Mouse (Mus musculus) heart, postnatal 0 days (tissue): ENCODE results near the gene Lef1. TPM values are rescaled to one million over a fixed set of nuclear protein-coding genes. Genes with fewer than 3 reads are reported as not detected.
A peak's percentile ranks its signal among the peaks of the same experiment; 100 is the strongest.

Experiments
- ATAC-seq: fragments of 200-750 bp; cut with Nextera tagmentation; 2 replicates; pipeline ENCODE4 v1.8.0; 2017; ENCODE audit warnings: low read depth, moderate number of reproducible peaks, moderate library complexity; ENCODE audit not compliant: insufficient read depth
- DNase-seq: peaks from one replicate; pipeline ENCODE4 v3.0.0-alpha.2; 2016; ENCODE audit warnings: low spot score
- H3K27ac ChIP-seq: fragments of 300-500 bp; sonication (generic); 2 replicates; pipeline ENCODE4 v1.5.1; 2014; ENCODE audit warnings: low read depth, mild to moderate bottlenecking
- H3K27me3 ChIP-seq: fragments of 300-500 bp; sonication (generic); 2 replicates; pipeline ENCODE4 v1.6.1; 2014; ENCODE audit warnings: low read length, mixed read lengths; ENCODE audit not compliant: control insufficient read depth, insufficient read depth
- H3K36me3 ChIP-seq: fragments of 300-500 bp; sonication (generic); replicated peaks from 2 replicates; pipeline ENCODE4 v1.6.1; 2014; ENCODE audit warnings: low read length, mixed read lengths; ENCODE audit not compliant: control insufficient read depth, insufficient read depth
- H3K4me1 ChIP-seq: fragments of 300-500 bp; sonication (generic); 2 replicates; pipeline ENCODE4 v1.6.1; 2014; ENCODE audit warnings: antibody characterized with exemption; ENCODE audit not compliant: control insufficient read depth, insufficient read depth
- H3K4me2 ChIP-seq: fragments of 300-500 bp; sonication (generic); 2 replicates; pipeline ENCODE4 v1.6.1; 2014; ENCODE audit warnings: low read depth, mild to moderate bottlenecking, low read length, moderate library complexity
- H3K4me3 ChIP-seq: fragments of 300-500 bp; sonication (generic); 2 replicates; pipeline ENCODE4 v1.5.1; 2014; ENCODE audit warnings: low read depth, low read length
- H3K9ac ChIP-seq: fragments of 300-500 bp; sonication (generic); replicated peaks from 2 replicates; pipeline ENCODE4 v1.6.1; 2014; ENCODE audit warnings: low read depth, low read length, mixed read lengths
- H3K9me3 ChIP-seq: fragments of 300-500 bp; sonication (generic); replicated peaks from 2 replicates; pipeline ENCODE4 v1.6.1; 2016; ENCODE audit warnings: low read length; ENCODE audit not compliant: control insufficient read depth
- CTCF ChIP-seq: IDR thresholded peaks from 2 replicates; pipeline ENCODE4 v1.5.1; 2016; ENCODE audit warnings: antibody characterized with exemption, control low read depth, low read depth
- EP300 ChIP-seq: IDR thresholded peaks from 2 replicates; pipeline ENCODE4 v1.6.1; 2016; ENCODE audit warnings: antibody characterized with exemption, low read depth
- WGBS: fragments of 180-500 bp; shearing (Covaris S2); extraction: QIAGEN DNeasy Blood & Tissue Kit; methylation state at CpG from one replicate; pipeline ENCODE4 v1.1.7; 2014; 5-methylcytosine and 5-hydroxymethylcytosine counted together
- polyA plus RNA-seq: library from polyadenylated mRNA; unstranded; fragments of >200 nt; fragmentation: Nextera tagmentation; extraction: Ambion mirVana; gene quantifications from 2 replicates; pipeline ENCODE4 v1.2.1, GENCODE M21; 2015
- total RNA-seq: library from RNA; depleted of rRNA; stranded (reverse); fragments of >200 nt; gene quantifications from 2 replicates; pipeline ENCODE4 v1.2.3, GENCODE M21; 2014; ENCODE audit warnings: low replicate concordance

Gene Lef1
- total and polyA plus RNA-seq, 2 experiments from 2014 or later, result 0.87 TPM; not detected in 1

DNA sequence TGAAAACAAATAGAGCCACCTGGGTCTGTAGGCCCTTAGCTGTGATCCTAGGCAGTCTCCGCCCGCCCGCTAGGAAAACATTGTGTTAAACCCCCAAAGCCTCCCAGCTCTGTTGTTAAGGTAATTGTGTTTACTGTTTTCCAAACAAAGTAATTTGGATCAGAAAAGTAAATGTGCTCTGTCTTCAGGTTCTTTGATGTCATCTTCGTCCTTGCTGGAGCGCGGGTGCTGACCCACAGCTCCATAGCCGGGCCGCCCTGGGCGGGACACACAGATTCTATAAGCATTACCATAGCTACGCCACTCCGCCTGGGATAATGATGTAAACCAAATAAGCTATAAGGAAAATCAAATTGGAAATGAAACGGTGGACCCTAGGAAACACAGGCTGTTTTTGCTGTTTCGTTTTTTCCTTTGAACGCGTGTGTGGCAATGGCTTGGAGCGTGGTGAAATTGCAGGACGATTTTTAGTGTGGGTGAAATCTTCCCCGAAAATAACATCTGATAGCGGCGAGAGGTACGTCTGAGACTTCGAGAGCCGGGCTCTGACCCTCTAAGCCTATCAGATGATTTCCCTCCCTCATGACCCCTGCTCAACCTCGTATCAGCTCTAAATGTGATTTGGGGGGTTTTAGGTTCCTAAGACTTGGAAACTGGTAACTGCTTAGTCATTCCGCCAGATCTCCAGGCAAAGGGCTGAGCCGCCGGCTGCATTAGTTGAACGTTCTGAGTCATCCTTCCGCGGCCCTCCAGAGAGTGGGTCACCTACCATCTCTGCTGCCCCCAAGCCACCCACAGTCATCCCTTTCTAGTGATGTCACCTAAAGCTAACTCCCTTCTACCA lies 25.3 kb upstream of the Lef1 start:
- no peak for TF ChIP-seq CTCF
- TF ChIP-seq EP300, result no peak
- 11% methylated on average over 30 of the region's 30 CpGs for WGBS
- DNase-seq, result no peak

DNA sequence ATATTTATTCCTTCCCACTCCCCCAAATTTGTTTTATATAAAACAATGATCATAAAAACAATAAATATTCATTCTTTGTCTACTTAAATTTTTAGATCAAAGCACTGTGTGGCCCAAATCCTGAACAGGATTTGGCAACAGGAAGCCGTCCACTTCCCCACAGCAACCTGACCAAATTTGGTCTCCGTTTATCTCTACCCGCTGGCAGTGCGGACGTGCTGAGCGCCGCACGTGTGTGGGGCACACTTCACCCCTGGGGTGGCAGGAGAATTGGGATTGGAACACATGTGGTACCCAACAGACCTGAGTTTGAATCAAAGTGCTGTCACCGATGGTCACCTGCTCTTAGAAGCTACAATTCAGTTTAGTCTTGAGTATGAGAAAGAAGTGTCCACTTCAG lies 24.3 kb upstream of the Lef1 start:
- no peaks in the 10 kb centered on the region for H3K4me1 ChIP-seq
- no peak for ATAC-seq
- whole genome bisulfite sequencing, result 52% methylated on average over 9 of the region's 9 CpGs
- no peak overlapping the region for H3K9ac ChIP-seq
- H3K9me3 ChIP-seq, result no peaks in the 10 kb centered on the region
- no peak overlapping the region for H3K27ac ChIP-seq
- DNase-seq, result no peak
- H3K4me3 ChIP-seq, result no peak overlapping the region
- H3K27me3 ChIP-seq, result peaks cover 3% of the 10 kb centered on the region; the same call in 1 of the 2 replicates
- H3K4me2 ChIP-seq, result no peak overlapping the region
- TF ChIP-seq CTCF (no peak), EP300 (no peak)
- no peaks in the 10 kb centered on the region for H3K36me3 ChIP-seq

More for the DNA sequence above, 25.3 kb upstream of the Lef1 start:
- Histone ChIP-seq H3K4me3 (peak overlapping the region; percentile 37), H3K4me2 (peak overlapping the region; percentile 59), H3K36me3 (no peaks in the 10 kb centered on the region), H3K9me3 (no peaks in the 10 kb centered on the region), H3K4me1 (no peaks in the 10 kb centered on the region), H3K27ac (no peak overlapping the region), H3K27me3 (peaks cover 3% of the 10 kb centered on the region; the same call in 1 of the 2 replicates), H3K9ac (no peak overlapping the region)
- ATAC-seq, result no peak

DNA sequence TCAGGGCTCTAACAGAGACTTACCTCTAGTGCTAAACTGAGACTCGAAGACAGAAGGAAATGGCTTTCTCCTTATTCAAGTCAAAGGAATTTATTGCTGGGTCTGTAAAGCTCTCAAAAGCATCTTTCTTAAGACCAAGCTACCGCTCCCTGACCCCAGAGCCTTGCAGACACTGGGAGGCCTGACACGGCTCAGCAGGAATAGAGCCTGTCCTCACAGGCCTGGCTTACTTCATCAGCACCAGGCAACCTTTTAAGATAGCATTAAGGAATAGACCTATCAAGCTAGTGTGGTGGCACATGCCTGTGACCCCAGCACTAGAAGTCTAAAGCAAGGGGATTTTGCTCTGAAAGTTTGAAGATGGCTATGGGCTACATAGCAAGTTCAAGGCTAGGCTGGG lies 20.6 kb upstream of the Lef1 start:
- no peaks in the 10 kb centered on the region for H3K9me3 ChIP-seq
- H3K4me3 ChIP-seq, result no peak overlapping the region
- H3K4me2 ChIP-seq, result no peak overlapping the region
- no peaks in the 10 kb centered on the region; the same call in 1 of the 2 replicates for H3K27me3 ChIP-seq
- DNase-seq, result no peak
- no peak for ATAC-seq
- 57% methylated on average over 3 of the region's 3 CpGs for WGBS
- H3K27ac ChIP-seq, result no peak overlapping the region
- H3K9ac ChIP-seq, result no peak overlapping the region
- no peaks in the 10 kb centered on the region for H3K4me1 ChIP-seq
- no peaks in the 10 kb centered on the region for H3K36me3 ChIP-seq
- no peak for TF ChIP-seq EP300
- TF ChIP-seq CTCF, result no peak

DNA sequence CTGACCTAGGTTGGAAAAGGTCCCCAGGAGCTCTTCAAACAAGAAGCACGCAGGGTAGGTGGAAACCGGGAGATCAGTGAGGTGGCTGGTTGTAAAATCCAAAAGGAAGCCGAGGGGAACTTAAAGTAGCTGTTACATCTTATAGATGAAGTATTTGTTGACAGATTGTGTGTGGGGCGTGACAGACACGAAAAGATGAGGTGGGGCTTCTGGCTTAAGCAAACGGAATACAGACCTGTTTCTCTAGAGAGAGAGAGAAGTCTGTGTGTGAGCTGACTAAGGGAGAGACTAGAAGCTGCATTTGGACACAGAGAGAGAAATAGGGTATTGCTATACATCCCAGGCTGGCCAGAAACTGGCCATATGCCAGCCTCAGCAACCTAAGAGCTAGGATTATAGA lies 18.2 kb upstream of the Lef1 start:
- H3K27me3 ChIP-seq, result no peaks in the 10 kb centered on the region; the same call in 1 of the 2 replicates
- no peaks in the 10 kb centered on the region for H3K36me3 ChIP-seq
- no peak for DNase-seq
- no peak overlapping the region for H3K27ac ChIP-seq
- no peak for ATAC-seq
- no peak for TF ChIP-seq EP300
- TF ChIP-seq CTCF, result no peak
- H3K9ac ChIP-seq, result no peak overlapping the region
- no peaks in the 10 kb centered on the region for H3K4me1 ChIP-seq
- 34% methylated on average over 6 of the region's 6 CpGs for WGBS
- H3K9me3 ChIP-seq, result no peaks in the 10 kb centered on the region
- no peak overlapping the region for H3K4me2 ChIP-seq
- no peak overlapping the region for H3K4me3 ChIP-seq

DNA sequence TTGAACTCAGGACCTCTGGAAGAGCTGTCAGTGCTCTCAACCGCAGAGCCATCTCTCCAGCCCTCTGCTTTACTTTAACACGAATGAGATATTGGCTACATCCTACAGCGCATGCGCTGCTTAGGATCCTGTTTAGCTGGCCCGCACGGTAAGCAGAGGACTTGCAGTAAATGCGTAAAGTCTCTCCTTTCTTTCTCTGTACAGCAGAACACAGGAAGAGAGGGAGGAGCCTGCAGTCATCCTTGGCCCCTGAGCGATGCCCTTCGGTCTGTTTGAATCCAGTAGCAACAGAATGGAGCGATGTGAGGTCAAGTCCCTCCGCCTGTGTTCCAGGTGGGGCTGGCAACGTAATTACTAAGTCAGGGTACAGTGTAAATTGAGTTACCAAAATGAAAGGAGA lies 16.5 kb upstream of the Lef1 start:
- DNase-seq (no peak), ATAC-seq (no peak)
- Histone ChIP-seq H3K27me3 (no peaks in the 10 kb centered on the region), H3K4me1 (no peaks in the 10 kb centered on the region), H3K4me3 (no peak overlapping the region), H3K9me3 (no peaks in the 10 kb centered on the region), H3K9ac (no peak overlapping the region), H3K4me2 (no peak overlapping the region), H3K27ac (no peak overlapping the region), H3K36me3 (no peaks in the 10 kb centered on the region)
- 75% methylated on average over 12 of the region's 12 CpGs for WGBS
- TF ChIP-seq CTCF, result no peak
- TF ChIP-seq EP300, result no peak
